Mouse (Mus musculus): Measurements from ENCODE around the gene Asb6.

Gene Asb6

GRCm38 (mm10) chr2:30830283-30830795 is at the start of gene Asb6:
Gene Asb6 (minus strand): TSS chr2:30830333.
- DNase-seq = no peak

- DNase-seq = no peak
Observed at GRCm38 (mm10) chr2:30879481-30879880, 49.3 kb upstream of the Asb6 start.

- DNase-seq = no peak
Observed at GRCm38 (mm10) chr2:30875621-30876432, 45.7 kb upstream of the Asb6 start.

GRCm38 (mm10) chr2:30875096-30875495 is 45.0 kb upstream of the Asb6 start:
- no peak for DNase-seq

- no peak for DNase-seq
Observed at GRCm38 (mm10) chr2:30874445-30874844, 44.3 kb upstream of the Asb6 start.

- DNase-seq = no peak
Observed at GRCm38 (mm10) chr2:30872669-30873068, 42.5 kb upstream of the Asb6 start.

- DNase-seq = peak; percentile 35
Observed at GRCm38 (mm10) chr2:30870863-30871262, 40.7 kb upstream of the Asb6 start.

GRCm38 (mm10) chr2:30865426-30865825 is 35.3 kb upstream of the Asb6 start:
- no peak for DNase-seq

- no peak for DNase-seq
Observed at GRCm38 (mm10) chr2:30864968-30865381, 34.8 kb upstream of the Asb6 start.

- DNase-seq = no peak
Observed at GRCm38 (mm10) chr2:30863574-30863973, 33.4 kb upstream of the Asb6 start.

- DNase-seq = no peak
Observed at GRCm38 (mm10) chr2:30862081-30862480, 31.9 kb upstream of the Asb6 start.

GRCm38 (mm10) chr2:30859782-30860181 is 29.6 kb upstream of the Asb6 start:
- no peak for DNase-seq

- DNase-seq = no peak
Observed at GRCm38 (mm10) chr2:30857076-30857475, 26.9 kb upstream of the Asb6 start.

GRCm38 (mm10) chr2:30852771-30853313 is 22.7 kb upstream of the Asb6 start:
- no peak for DNase-seq

- no peak for DNase-seq
Observed at GRCm38 (mm10) chr2:30850581-30850980, 20.4 kb upstream of the Asb6 start.

- no peak for DNase-seq
Observed at GRCm38 (mm10) chr2:30848184-30848583, 18.1 kb upstream of the Asb6 start.

GRCm38 (mm10) chr2:30846723-30847122 is 16.6 kb upstream of the Asb6 start:
- no peak for DNase-seq

- no peak for DNase-seq
Observed at GRCm38 (mm10) chr2:30846236-30846635, 16.1 kb upstream of the Asb6 start.

- DNase-seq = no peak
Observed at GRCm38 (mm10) chr2:30845152-30846070, 15.3 kb upstream of the Asb6 start.

GRCm38 (mm10) chr2:30842615-30843014 is 12.5 kb upstream of the Asb6 start:
- DNase-seq = no peak

- no peak for DNase-seq
Observed at GRCm38 (mm10) chr2:30836238-30836990, 6.3 kb upstream of the Asb6 start.

- DNase-seq = no peak
Observed at GRCm38 (mm10) chr2:30834373-30835022, 4.4 kb upstream of the Asb6 start, which contains the start of gene Prrx2. Gene Prrx2 (plus strand): TSS chr2:30834972.

Measured in cerebellum, adult 11-12 months (tissue).